Mouse (Mus musculus) liver, embryonic 12.5 days (tissue): ENCODE data around the gene Zfp85. TPM values are rescaled to one million over a fixed set of nuclear protein-coding genes. Genes with fewer than 3 reads are reported as not detected.
"Not testable (repeated sequence)": the region's sequence is repeated elsewhere in the genome, so short reads cannot be mapped to it uniquely, and the experiment has no call there.

ENCODE experiments used
- ATAC-seq: fragments of 200-750 bp; cut with Nextera tagmentation; 2 replicates; pipeline ENCODE4 v1.8.0; 2017; ENCODE audit warnings: moderate number of reproducible peaks, mild to moderate bottlenecking, moderate library complexity
- H3K27ac ChIP-seq: fragments of 300-500 bp; sonication (generic); 2 replicates; pipeline ENCODE4 v1.5.1; 2016; ENCODE audit warnings: mild to moderate bottlenecking
- H3K27me3 ChIP-seq: fragments of 300-500 bp; sonication (generic); replicated peaks from 2 replicates; pipeline ENCODE4 v1.6.1; 2016; ENCODE audit warnings: mild to moderate bottlenecking, moderate library complexity
- H3K36me3 ChIP-seq: fragments of 300-500 bp; sonication (generic); 2 replicates; pipeline ENCODE4 v1.6.1; 2016; ENCODE audit warnings: mild to moderate bottlenecking, moderate library complexity
- H3K4me1 ChIP-seq: fragments of 300-500 bp; sonication (generic); 2 replicates; pipeline ENCODE4 v1.6.1; 2016
- H3K4me2 ChIP-seq: fragments of 300-500 bp; sonication (generic); 2 replicates; pipeline ENCODE4 v1.6.1; 2016; ENCODE audit warnings: mild to moderate bottlenecking, moderate library complexity
- H3K4me3 ChIP-seq: fragments of 300-500 bp; sonication (generic); 2 replicates; pipeline ENCODE4 v1.5.1; 2016; ENCODE audit warnings: mild to moderate bottlenecking, moderate library complexity
- H3K9ac ChIP-seq: fragments of 300-500 bp; sonication (generic); 2 replicates; pipeline ENCODE4 v1.6.1; 2016; ENCODE audit warnings: mild to moderate bottlenecking, moderate library complexity
- H3K9me3 ChIP-seq: fragments of 300-500 bp; sonication (generic); replicated peaks from 2 replicates; pipeline ENCODE4 v1.6.1; 2016; ENCODE audit warnings: mild to moderate bottlenecking, moderate library complexity
- WGBS: fragments of 180-500 bp; shearing (Covaris S2); methylation state at CpG from one replicate; pipeline ENCODE4 v1.1.7; 2016; ENCODE audit not compliant: insufficient replicate concordance; 5-methylcytosine and 5-hydroxymethylcytosine counted together
- polyA plus RNA-seq: library from polyadenylated mRNA; unstranded; fragments of >200 nt; fragmentation: Nextera tagmentation; extraction: Ambion mirVana; gene quantifications from 2 replicates; pipeline ENCODE4 v1.2.1, GENCODE M21; 2016

The Zfp85 gene
- polyA plus RNA-seq, 1 experiment from 2014 or later, result 1.2 TPM

- H3K27me3 ChIP-seq, H3K9me3 ChIP-seq, H3K36me3 ChIP-seq, H3K9ac ChIP-seq, H3K27ac ChIP-seq, H3K4me1 ChIP-seq: not testable (repeated sequence)
- 44% methylated on average over 4 of the region's 4 CpGs for WGBS
- peak overlapping the region; percentile 66 for H3K4me2 ChIP-seq
- H3K4me3 ChIP-seq, result peak overlapping the region; percentile 54; the same call in 1 of the 2 replicates
- ATAC-seq, result peak; percentile 44; the same call in 1 of the 2 replicates
These were observed 25.6 kb downstream of the Zfp85 start for GRCm38 (mm10) chr13:67729441-67729840.

GRCm38 (mm10) chr13:67728641-67729318 lies 26.2 kb downstream of the Zfp85 start, which contains the start of gene Zfp65:
Zfp65 (minus strand) TSS chr13:67729173.
- H3K4me2 ChIP-seq, result peak within 1 kb of the TSS; percentile 66
- H3K9me3 ChIP-seq, result peaks cover 3% of the 10 kb centered on the region; the same call in 1 of the 2 replicates
- WGBS, result 5% methylated on average over 17 of the region's 21 CpGs
- H3K4me3 ChIP-seq, result peak within 1 kb of the TSS; percentile 54
- H3K4me1 ChIP-seq, result peaks cover 5% of the 10 kb centered on the region; the same call in 1 of the 2 replicates
- H3K27me3 ChIP-seq, result no peaks in the 10 kb centered on the region
- H3K9ac ChIP-seq, result peak within 1 kb of the TSS; percentile 54
- no peak within 1 kb of the TSS for H3K27ac ChIP-seq
- H3K36me3 ChIP-seq, result no peaks in the 10 kb centered on the region
- peak; percentile 35; the same call in 1 of the 2 replicates for ATAC-seq

DNA sequence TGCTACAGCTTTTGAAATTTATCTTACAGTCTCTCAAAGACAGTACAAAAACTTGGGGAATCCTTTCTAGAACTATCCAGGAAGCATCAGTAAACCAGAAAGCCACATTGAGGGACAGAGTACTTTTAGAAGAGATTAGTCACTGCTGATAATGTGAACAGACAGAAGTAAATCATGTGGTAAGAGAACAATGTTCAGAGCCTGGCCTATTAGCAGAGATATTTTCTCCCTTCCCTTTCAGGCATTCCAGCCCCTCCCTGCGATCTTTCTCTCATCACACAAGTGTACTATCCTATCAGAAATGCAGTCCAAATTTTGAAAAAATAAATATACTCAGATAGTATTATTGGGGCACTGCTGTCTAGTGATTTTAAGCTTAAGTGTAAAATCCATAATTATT lies 26.9 kb downstream of the Zfp85 start:
- H3K27ac ChIP-seq, result no peak overlapping the region
- H3K4me2 ChIP-seq, result peak overlapping the region; percentile 66
- H3K4me3 ChIP-seq, result peak overlapping the region; percentile 54
- no peaks in the 10 kb centered on the region for H3K27me3 ChIP-seq
- no peak overlapping the region for H3K9ac ChIP-seq
- H3K36me3 ChIP-seq, result no peaks in the 10 kb centered on the region
- 56% methylated on average over 1 of the region's 1 CpGs for whole genome bisulfite sequencing
- peaks cover 11% of the 10 kb centered on the region for H3K4me1 ChIP-seq
- no peaks in the 10 kb centered on the region for H3K9me3 ChIP-seq
- ATAC-seq, result no peak

DNA sequence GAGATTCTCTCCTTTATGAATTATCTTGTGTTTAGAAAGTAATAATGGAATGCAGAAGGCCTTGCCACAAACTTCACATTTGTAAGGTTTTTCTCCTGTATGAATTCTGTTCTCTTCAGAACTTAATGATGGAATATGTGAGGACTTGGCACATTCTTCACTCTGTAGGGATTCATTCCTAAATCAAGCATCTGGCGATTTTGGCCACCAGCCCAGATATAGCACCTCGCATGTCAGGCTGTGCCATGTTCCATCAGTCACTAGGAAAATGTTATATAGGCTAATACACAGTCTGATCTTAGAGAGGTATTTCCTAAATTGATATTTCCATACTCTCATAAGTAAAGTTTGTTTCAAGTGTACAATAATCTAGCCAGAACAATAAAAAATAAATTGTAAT lies 29.7 kb downstream of the Zfp85 start:
- not testable (repeated sequence) for H3K36me3 ChIP-seq, H3K9me3 ChIP-seq, H3K9ac ChIP-seq, H3K4me2 ChIP-seq, H3K4me3 ChIP-seq, ATAC-seq, H3K27ac ChIP-seq, H3K27me3 ChIP-seq
- H3K4me1 ChIP-seq, result peaks cover 14% of the 10 kb centered on the region
- WGBS, result 81% methylated on average over 2 of the region's 2 CpGs

- peak overlapping the region; percentile 68 for H3K4me2 ChIP-seq
- no peaks in the 10 kb centered on the region for H3K27me3 ChIP-seq
- under 1% methylated on average over 17 of the region's 17 CpGs for WGBS
- H3K27ac ChIP-seq, result no peak overlapping the region
- peak; percentile 94 for ATAC-seq
- H3K36me3 ChIP-seq, result peaks cover 4% of the 10 kb centered on the region; the same call in 1 of the 2 replicates
- H3K4me1 ChIP-seq, result peaks cover 14% of the 10 kb centered on the region
- no peaks in the 10 kb centered on the region for H3K9me3 ChIP-seq
- H3K4me3 ChIP-seq, result peak overlapping the region; percentile 87
- peak overlapping the region; percentile 82 for H3K9ac ChIP-seq
These were observed 31.1 kb downstream of the Zfp85 start for GRCm38 (mm10) chr13:67723848-67724479.

Other genes with a start within 250 kb of the Zfp85 start
- not detected in 2 replicates for gene Gm26965, start 229.1 kb downstream of the Zfp85 start, polyA plus RNA-seq
- 9.4 and 9.7 TPM in 2 replicates for gene Zfp87, start 229.1 kb downstream of the Zfp85 start, polyA plus RNA-seq
- gene Zfp748, start 201.4 kb downstream of the Zfp85 start, polyA plus RNA-seq, result 6.8 TPM in 2 replicates
- 1.9 and 2.0 TPM in 2 replicates for gene Zfp729b, start 145.5 kb downstream of the Zfp85 start, polyA plus RNA-seq
- not detected in 2 replicates for gene Gm49345, start 117.5 kb downstream of the Zfp85 start, polyA plus RNA-seq
- 0.94 and 1.1 TPM in 2 replicates for gene Zfp729a, start 117.4 kb downstream of the Zfp85 start, polyA plus RNA-seq
- 4.0 and 4.3 TPM in 2 replicates for gene Zfp738, start 68.2 kb downstream of the Zfp85 start, polyA plus RNA-seq
- 3.0 and 3.1 TPM in 2 replicates for gene Zfp65, start 26.1 kb downstream of the Zfp85 start, polyA plus RNA-seq
- gene Zfp493, start 24.5 kb upstream of the Zfp85 start, polyA plus RNA-seq, result 1.4 and 1.8 TPM in 2 replicates
- 1.6 and 1.8 TPM in 2 replicates for gene Zfp273, start 58.5 kb upstream of the Zfp85 start, polyA plus RNA-seq
- 0.60 and 0.92 TPM in 2 replicates for gene Gm10037, start 75.9 kb upstream of the Zfp85 start, polyA plus RNA-seq
- gene BC048507, start 108.1 kb upstream of the Zfp85 start, polyA plus RNA-seq, result not detected in 2 replicates